Mouse (Mus musculus) spleen, adult 2 months (tissue): ENCODE measurements around the gene Dpp6. TPM values are rescaled to one million over a fixed set of nuclear protein-coding genes. Genes with fewer than 3 reads are reported as not detected.

Source experiments
- DNase-seq, 2 experiments: peaks; one replicate each; pipeline versions ENCODE4 v3.0.0 to v3.0.0-alpha.2; 2012 to 2021; ENCODE audit warnings: low spot score in 2 of 2, low read depth in 1 of 2
- H3K27ac ChIP-seq: fragments of 200-500 bp; 2 replicates; pipeline ENCODE4 v1.5.1; 2012; ENCODE audit warnings: low read length, inconsistent platforms; ENCODE audit not compliant: insufficient read depth
- H3K27me3 ChIP-seq: fragments of 200-500 bp; 2 replicates; pipeline ENCODE4 v1.6.1; 2012; ENCODE audit warnings: mild to moderate bottlenecking, moderate library complexity, low read length, inconsistent platforms; ENCODE audit not compliant: control insufficient read depth, insufficient read depth
- H3K36me3 ChIP-seq: fragments of 200-500 bp; 2 replicates; pipeline ENCODE4 v1.6.1; 2012; ENCODE audit warnings: mild to moderate bottlenecking, low read length, inconsistent platforms; ENCODE audit not compliant: control insufficient read depth, insufficient read depth
- H3K4me1 ChIP-seq: fragments of 200-500 bp; 2 replicates; pipeline ENCODE4 v1.6.1; 2011; ENCODE audit warnings: inconsistent platforms; ENCODE audit not compliant: control insufficient read depth, insufficient read depth, insufficient read length
- H3K4me3 ChIP-seq: fragments of 200-500 bp; 2 replicates; pipeline ENCODE4 v1.5.1; 2011; ENCODE audit warnings: mild to moderate bottlenecking, inconsistent platforms; ENCODE audit not compliant: insufficient read depth, insufficient read length; ENCODE audit errors: extremely low read depth
- CTCF ChIP-seq: fragments of 200-500 bp; IDR thresholded peaks from 2 replicates; pipeline ENCODE4 v1.5.1; 2011; ENCODE audit warnings: mild to moderate bottlenecking, inconsistent platforms; ENCODE audit not compliant: insufficient read depth, insufficient read length, insufficient replicate concordance; ENCODE audit errors: extremely low read depth
- POLR2A ChIP-seq: fragments of 200-500 bp; IDR thresholded peaks from 2 replicates; pipeline ENCODE4 v1.6.1; 2011; ENCODE audit warnings: low read depth, low read length, inconsistent platforms
- WGBS: fragments of 180-500 bp; shearing (Covaris S2); methylation state at CpG from one replicate; pipeline ENCODE4 v1.1.7; 2018; 5-methylcytosine and 5-hydroxymethylcytosine counted together
- polyA plus RNA-seq: library from polyadenylated mRNA; depleted of rRNA; stranded (reverse); fragments of >200 nt; gene quantifications from 2 replicates; pipeline ENCODE4 v1.2.3, GENCODE M21; 2012

Dpp6 gene
- polyA plus RNA-seq, 1 experiment, result 0.11 TPM

GRCm38 (mm10) chr5:27081275-27081674 is 264.3 kb downstream of the Dpp6 start:
- Histone ChIP-seq H3K4me3 (no peak overlapping the region), H3K36me3 (no peaks in the 10 kb centered on the region), H3K4me1 (no peaks in the 10 kb centered on the region), H3K27ac (no peak overlapping the region), H3K27me3 (no peaks in the 10 kb centered on the region)
- DNase-seq, result no peak
- TF ChIP-seq POLR2A, result no peak
- no peak for TF ChIP-seq CTCF
- WGBS, result 78% methylated on average over 1 of the region's 1 CpGs

GRCm38 (mm10) chr5:27083762-27084161 is 266.8 kb downstream of the Dpp6 start:
- WGBS, result 74% methylated on average over 4 of the region's 4 CpGs
- no peak for DNase-seq
- no peak for TF ChIP-seq CTCF
- no peak for TF ChIP-seq POLR2A
- no peaks in the 10 kb centered on the region for H3K36me3 ChIP-seq
- H3K27ac ChIP-seq, result no peak overlapping the region
- no peaks in the 10 kb centered on the region for H3K4me1 ChIP-seq
- H3K4me3 ChIP-seq, result no peak overlapping the region
- no peaks in the 10 kb centered on the region for H3K27me3 ChIP-seq

DNA sequence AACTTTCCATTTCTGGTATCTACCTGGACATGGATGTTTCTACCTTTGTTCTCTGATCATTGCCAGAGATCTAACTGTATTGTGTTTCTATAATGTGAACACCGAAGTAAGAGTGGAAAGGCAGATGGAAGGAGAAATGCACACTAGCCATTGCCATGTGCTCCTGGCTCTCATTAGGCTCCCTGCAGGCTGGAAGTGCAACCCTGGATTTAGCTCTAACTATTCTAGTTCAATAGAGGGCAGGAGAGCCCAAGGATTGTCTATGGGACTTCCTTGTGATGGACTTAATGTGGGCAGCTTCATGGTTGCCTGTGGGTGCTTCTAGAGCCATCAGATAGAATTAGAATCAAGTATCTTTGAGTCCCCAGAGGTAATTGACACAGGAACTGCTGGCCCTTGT is 291.2 kb downstream of the Dpp6 start:
- 92% methylated on average over 1 of the region's 1 CpGs for WGBS
- TF ChIP-seq CTCF (no peak), POLR2A (no peak)
- no peaks in the 10 kb centered on the region for H3K4me1 ChIP-seq
- no peak for DNase-seq
- H3K4me3 ChIP-seq, result no peak overlapping the region
- no peak overlapping the region for H3K27ac ChIP-seq
- no peaks in the 10 kb centered on the region for H3K36me3 ChIP-seq
- H3K27me3 ChIP-seq, result no peaks in the 10 kb centered on the region

DNA sequence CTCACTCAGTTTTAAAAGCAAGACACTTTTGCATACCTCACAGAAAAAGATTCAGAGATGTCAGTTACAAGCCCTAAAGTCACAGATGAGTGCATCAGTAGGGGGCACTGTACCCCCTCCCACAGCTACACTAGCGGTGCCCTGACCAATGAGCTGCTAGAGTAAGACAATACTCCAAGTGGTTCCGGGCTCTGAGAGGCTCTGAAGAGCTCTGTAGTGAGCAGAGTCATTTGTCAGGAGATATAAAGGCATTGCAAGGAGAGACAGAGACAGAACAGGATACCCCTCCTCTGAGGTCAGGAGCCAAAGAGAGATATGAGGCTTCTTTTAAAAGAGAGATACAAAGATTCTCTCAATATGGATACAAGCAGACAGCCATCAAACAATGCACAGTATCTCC is 305.5 kb downstream of the Dpp6 start:
- H3K4me1 ChIP-seq, result no peaks in the 10 kb centered on the region
- DNase-seq, result no peak
- WGBS, result 47% methylated on average over 2 of the region's 2 CpGs
- H3K36me3 ChIP-seq, result no peaks in the 10 kb centered on the region
- no peak for TF ChIP-seq POLR2A
- no peak for TF ChIP-seq CTCF
- H3K27me3 ChIP-seq, result no peaks in the 10 kb centered on the region
- no peak overlapping the region for H3K27ac ChIP-seq
- no peak overlapping the region for H3K4me3 ChIP-seq

DNA sequence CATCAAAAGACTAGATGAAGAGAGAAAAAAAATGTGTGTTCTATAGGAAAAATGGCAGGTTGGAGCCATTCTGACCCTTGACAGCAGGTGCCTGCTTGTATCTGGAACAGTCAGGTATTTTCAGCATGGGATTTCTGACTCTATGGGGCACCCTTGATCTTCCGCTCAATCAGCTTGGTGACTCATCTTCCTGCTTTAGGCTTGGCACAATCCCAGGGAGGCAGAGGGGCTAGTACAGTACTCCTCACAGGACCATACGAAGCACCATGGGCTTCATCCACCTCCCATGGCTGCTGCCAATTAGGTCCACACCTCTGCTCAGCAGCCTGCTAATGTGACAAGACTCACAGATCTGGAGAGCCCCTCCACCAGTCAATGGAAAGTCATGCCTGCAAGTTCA is 305.9 kb downstream of the Dpp6 start:
- Histone ChIP-seq H3K4me1 (no peaks in the 10 kb centered on the region), H3K4me3 (no peak overlapping the region), H3K27me3 (no peaks in the 10 kb centered on the region), H3K36me3 (no peaks in the 10 kb centered on the region), H3K27ac (no peak overlapping the region)
- no peak for DNase-seq
- WGBS, result 86% methylated on average over 2 of the region's 2 CpGs
- TF ChIP-seq POLR2A (no peak), CTCF (no peak)

GRCm38 (mm10) chr5:27126034-27126433 is 309.0 kb downstream of the Dpp6 start:
- DNase-seq, result no peak
- H3K4me3 ChIP-seq, result no peak overlapping the region
- H3K27me3 ChIP-seq, result no peaks in the 10 kb centered on the region
- H3K4me1 ChIP-seq, result no peaks in the 10 kb centered on the region
- TF ChIP-seq CTCF (no peak), POLR2A (no peak)
- H3K27ac ChIP-seq, result no peak overlapping the region
- WGBS, result 80% methylated on average over 4 of the region's 4 CpGs
- no peaks in the 10 kb centered on the region for H3K36me3 ChIP-seq

- Histone ChIP-seq H3K27me3 (no peaks in the 10 kb centered on the region), H3K36me3 (no peaks in the 10 kb centered on the region), H3K4me3 (no peak overlapping the region), H3K4me1 (no peaks in the 10 kb centered on the region), H3K27ac (no peak overlapping the region)
- 88% methylated on average over 3 of the region's 3 CpGs for WGBS
- no peak for TF ChIP-seq CTCF
- TF ChIP-seq POLR2A, result no peak
- no peak for DNase-seq
Measured at GRCm38 (mm10) chr5:27133196-27133595, 316.2 kb downstream of the Dpp6 start.

DNA sequence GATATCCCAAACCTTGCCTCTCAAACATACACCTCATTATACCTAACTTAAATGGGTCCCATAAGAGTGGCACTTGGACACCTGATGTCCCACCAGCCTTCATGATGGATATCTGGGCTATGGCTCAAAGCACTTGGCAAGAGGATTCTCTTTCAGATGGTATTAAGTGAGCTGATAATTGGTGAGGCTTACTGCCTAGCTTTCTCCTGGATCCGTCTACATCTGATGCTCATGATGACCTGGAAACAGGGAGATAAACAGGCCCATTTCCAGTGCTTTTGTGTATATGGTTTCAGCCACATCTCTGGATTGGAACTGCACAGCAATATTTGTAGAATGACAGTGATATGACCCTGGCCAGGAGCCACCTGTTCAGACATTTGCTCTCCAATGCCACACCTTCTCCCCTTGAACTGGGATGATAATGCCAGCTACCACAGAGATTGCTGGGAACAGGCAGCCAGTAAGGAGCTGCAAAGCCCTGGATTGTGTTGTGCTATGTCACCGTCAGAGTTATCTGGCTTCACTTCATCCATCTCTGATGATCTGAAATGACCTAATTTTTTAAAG is 317.5 kb downstream of the Dpp6 start:
- Histone ChIP-seq H3K27ac (no peak overlapping the region), H3K4me3 (no peak overlapping the region), H3K4me1 (no peaks in the 10 kb centered on the region), H3K36me3 (no peaks in the 10 kb centered on the region), H3K27me3 (no peaks in the 10 kb centered on the region)
- TF ChIP-seq POLR2A, result no peak
- TF ChIP-seq CTCF, result no peak
- 79% methylated on average over 2 of the region's 2 CpGs for whole genome bisulfite sequencing
- DNase-seq, result no peak
